Mouse (Mus musculus): ENCODE results near the gene Ralbp1. TPM values are rescaled to one million over a fixed set of nuclear protein-coding genes. Genes with fewer than 3 reads are reported as not detected.

Ralbp1 gene
- total RNA-seq, 2 experiments from 2014 or later = 37.6 to 38.2 TPM

DNA sequence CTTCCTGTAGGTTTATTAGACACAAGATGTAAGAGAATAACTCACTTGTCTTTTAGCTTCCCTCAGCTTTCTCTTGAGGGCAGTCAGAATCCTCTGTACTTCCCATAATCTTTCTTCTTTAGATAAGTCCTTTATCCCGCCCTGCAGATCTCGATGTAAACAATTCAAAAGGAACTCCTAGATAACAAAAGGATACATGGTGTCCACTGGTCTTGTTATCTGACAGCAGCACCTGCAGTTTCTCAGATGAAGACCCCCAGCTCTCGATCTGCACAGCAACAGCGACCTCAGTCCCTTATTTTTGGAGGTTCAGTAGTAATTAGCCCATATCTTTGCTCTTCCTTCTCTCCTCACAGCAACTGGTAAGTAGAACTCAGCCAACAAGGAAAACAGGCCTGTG, 28.0 kb downstream of the Ralbp1 start:
- intact Hi-C loops (cut with DNase I) = no loop called here
- no peak for DNase-seq

DNA sequence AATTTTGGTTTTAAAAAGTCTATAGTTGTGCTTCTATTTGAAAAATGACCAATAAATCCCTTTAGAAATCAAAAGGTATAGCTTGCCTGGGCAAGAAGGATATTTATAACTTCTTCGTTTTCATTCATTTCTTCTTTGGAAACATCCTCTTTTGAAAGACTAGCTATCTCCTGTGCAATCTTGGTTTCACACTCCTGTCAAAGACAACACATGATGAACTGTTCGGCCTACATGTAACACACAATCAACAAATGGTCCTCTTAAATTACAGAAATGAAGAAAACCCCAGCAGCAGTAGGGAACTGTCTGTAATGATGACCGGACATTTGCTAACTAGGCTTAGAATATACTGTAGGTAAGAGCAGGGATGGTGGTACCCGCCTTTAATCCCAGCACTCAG, 31.6 kb downstream of the Ralbp1 start:
- no peak for DNase-seq
- intact Hi-C loops (cut with DNase I) = no loop called here

DNA sequence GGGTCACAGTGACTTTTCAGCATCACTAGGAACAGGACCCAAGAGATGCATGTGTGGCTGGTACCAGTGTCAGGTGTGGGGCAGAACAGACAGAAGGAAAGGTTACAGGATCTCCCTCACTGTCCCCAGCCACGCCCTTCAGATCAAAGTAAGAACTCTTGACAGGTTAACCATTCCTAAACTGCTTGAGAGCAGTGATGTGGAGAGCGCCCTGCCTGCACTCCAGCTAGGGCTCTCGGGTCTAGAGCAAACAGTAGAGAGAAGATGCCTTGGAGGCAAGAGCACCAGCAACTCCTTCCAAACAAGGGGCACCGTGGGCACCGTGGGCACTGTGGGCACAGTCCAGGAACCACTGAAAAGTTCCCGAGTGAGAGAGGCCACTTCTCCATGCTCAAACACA, 32.3 kb downstream of the Ralbp1 start:
- DNase-seq = no peak
- intact Hi-C loops (cut with DNase I) = no loop called here

DNA sequence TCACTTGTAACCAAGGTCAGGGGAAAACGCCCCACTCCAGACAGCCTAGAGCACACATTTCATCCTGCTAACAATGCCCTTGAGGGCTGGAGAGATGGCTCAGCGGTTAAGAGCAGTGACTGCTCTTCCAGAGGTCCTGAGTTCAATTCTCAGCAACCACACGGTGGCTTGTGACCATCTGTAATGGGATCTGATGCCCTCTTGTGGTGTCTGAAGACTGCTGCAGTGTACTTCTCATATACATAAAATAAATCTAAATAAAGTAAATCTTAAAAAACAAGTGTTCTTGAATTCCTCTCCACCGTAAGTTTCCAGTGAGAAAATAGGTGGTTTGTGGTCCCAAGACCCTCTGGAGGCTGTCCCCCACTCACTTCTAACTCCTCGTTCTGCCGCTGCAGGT, 33.8 kb downstream of the Ralbp1 start:
- intact Hi-C loops (cut with DNase I) = no loop called here
- DNase-seq = no peak

DNA sequence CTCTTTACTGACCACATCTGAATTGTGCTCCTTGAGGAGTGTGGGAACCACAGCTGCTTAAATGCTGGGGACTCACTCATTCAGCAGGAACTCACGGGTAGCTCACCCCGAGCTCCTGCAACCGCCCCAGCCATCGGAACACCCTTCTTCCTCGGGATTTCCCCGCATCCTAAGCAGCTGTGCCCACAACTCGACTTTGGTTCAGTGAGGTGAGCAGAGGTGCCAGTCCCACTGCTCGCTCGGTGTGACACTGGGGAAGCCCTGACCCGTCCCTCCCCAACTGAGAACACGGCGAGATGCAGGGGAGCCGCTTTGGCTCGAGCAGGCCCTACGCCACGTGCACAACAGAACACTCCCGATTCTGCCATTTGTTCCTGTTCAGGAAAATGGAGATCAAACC, 35.1 kb downstream of the Ralbp1 start:
- DNase-seq = no peak
- intact Hi-C loops (cut with DNase I) = no loop called here

DNA sequence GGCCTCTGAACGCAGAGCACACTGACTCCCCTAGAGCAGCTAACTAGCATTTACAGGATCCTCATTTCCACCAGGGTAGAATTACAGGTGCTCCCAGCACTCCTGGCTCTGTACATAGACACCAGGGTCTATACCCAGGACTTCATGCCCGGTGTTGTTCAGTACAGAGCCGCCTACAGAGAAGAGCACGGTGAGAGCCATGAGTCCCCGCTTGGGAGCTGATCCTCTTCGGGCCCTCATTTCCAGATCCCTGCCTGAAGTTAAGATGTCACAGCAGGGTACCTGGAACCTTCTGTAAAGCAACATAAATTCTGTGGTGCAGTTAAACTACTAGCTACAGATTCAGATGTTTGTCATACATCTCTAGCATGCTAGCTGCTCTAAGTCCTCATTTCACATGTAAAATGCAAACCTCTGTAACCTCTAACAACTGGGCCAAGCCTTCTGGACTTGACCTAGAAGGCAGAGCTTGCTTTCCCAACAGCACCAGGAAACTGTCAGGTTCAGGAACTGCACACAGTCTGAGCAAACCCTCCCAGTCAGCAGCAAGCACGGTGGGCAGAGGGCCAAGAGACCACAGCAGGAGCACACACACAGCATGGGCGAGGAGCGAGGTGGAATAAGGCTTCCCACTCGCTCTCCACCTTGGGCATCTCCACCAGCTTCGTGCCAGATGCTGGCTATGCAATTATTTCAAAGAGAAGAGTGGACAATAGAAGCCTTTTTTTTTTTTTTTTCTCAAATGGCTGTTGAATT, 37.7 kb downstream of the Ralbp1 start:
- DNase-seq = peak; percentile 74
- intact Hi-C loops (cut with DNase I) = no loop called here

DNA sequence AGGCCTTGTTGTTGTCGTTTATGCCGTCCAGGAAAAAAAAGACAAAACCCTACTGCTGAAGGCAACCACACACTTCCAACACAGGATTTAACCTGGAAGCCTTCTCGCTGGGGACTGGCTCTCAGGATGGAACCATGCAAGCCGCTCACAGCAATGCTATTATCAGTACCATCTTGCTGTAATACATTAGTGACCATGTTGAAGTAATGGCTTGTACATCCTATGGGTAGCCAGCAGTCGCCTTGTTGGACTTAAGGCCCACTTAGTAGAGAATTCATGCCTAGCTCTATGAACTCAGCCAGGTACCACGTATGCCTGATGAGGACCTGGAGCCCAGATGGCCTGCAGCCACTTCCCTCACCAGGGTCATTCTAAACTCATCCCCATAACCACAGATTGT, 40.2 kb downstream of the Ralbp1 start:
- intact Hi-C loops (cut with DNase I) = no loop called here
- DNase-seq = no peak

DNA sequence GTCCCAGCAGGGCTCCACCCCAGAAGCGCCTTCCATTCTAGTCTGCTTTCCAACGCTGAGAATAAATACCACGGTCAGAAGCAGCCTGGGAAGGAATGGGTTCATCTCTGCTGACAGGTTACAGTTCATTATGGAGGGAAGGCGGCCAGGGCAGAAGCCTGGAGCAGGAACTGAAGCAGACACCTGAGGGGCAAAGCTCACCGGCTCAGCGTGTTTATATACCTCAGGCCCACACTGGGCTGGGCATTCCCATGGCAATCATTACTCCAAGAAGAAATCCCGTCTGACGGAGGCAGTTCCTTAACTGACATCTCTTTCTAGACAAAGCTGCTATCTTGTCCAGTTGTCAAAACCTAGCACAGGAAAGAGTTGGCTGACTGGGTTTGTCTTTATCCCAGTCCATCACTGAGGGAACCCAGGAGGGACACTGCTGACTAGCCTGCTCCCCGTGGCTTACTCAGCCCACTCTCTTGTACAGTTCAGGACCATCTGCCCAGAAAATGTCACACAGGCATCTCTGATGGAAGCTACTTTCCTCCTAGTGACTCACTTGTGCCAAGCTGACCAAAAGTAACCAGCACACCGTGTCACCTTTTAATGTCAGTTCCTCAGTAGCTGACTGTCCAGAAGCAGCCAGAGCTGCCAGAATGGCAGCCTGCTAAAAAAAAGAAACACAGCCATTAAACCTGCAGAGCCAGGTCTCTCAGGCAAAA, 42.8 kb downstream of the Ralbp1 start:
- intact Hi-C loops (cut with DNase I) = no loop called here
- DNase-seq = no peak

DNA sequence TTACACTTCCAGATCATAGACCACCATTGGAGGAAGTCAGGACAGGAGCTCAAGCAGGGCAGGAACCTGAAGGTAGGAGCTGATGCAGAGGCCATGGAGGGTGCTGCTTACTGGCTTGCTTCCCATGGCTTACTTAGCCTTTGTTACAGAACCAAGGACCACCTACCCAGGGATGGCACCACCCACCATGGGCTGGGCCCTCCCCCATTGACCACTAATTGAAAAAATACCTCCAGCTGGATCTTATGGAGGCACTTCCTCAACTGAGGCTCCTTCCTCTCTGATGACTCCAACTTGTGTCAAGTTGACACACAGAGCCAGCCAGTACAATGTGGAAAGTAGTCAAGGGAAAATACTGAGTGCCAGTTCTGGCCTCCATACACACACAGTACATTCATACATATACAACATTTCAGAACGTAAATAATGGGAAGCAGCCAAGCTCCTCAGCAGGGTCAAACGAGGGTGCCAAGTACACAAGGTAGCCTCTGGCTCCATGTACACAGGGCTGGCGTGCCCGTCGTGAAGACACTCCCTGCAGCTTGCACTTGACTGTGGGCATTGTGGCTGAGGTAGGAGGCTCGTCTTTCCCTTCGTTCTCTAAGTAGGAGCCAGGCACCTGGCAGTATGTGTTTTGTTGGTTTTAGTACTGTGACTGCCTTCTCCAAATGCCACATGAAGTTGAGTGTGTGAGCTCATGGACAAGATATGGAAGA, 45.9 kb downstream of the Ralbp1 start:
- no peak for DNase-seq
- intact Hi-C loops (cut with DNase I) = no loop called here

DNA sequence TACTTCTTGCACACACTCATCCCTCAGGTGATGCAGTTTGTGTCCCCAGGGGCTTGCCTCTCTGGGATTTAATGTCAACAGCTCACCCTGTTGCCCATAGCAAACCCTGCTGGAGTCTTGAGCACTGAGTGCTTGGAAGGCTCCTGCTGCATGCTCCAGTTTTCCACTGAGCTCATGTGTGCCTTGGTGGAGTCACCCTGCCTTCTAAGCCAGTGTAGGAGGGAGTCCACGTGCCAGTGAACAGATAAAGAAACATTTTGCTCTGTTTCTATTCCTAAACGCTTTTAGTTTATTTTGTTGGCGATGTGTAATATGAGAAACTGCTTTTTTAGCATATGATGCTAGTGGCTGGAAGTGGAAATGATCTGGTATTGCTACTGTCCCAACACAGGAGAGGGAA, 48.9 kb downstream of the Ralbp1 start:
- no peak for DNase-seq

DNA sequence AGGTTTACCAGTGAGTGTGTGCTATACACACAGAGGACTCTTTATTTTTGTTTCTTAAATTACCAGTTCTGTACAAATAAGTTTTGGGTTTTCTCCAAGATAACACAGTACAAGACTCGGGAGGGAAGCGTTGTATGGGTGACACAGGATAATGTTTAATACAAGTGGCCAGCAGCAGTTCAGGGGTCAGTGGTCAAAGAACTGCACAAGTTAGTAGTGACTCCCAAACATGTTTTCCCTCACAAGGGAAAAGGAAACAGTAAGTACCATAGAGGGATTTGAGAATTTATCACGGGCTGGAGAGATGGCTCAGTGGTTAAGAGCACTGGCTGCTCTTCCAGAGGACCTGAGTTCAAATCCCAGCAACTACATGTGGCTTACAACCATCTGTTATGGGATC, 51.7 kb downstream of the Ralbp1 start:
- DNase-seq = no peak
- intact Hi-C loops (cut with DNase I) = no loop called here

More for the DNA sequence above, 48.9 kb downstream of the Ralbp1 start:
- intact Hi-C loops (cut with DNase I) = no loop called here

DNA sequence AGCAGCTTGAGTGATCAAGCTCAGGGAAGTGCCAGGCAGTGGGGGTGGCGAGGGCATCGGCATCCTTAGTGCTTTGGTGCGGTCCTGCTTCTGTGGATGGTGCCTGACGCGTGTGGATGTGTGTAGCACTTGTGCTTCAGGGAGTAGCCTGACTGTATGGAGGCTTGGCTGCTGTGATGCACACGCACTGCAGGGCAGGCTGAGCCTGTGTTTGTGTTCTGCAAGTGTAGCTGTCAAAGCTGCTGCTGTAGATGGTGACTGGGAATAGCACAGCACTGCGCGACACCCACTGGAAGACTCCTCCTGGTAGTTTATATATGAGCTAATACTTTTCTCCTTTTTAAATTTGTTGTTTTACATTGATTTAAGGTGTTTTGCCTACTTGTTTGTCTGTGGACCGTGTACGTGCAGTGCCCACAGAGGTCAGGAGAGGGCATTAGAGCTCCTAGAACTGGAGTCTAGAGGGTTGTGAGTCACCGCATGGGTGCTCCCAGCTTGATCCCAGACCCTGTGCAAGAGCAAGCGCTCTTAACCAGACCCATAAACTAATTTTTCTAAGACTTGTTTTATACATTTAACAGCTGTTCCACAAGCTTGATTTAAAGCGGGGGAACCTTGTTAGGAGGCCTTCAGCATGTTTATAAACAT, 55.3 kb downstream of the Ralbp1 start:
- intact Hi-C loops (cut with DNase I) = no loop called here
- no peak for DNase-seq

DNA sequence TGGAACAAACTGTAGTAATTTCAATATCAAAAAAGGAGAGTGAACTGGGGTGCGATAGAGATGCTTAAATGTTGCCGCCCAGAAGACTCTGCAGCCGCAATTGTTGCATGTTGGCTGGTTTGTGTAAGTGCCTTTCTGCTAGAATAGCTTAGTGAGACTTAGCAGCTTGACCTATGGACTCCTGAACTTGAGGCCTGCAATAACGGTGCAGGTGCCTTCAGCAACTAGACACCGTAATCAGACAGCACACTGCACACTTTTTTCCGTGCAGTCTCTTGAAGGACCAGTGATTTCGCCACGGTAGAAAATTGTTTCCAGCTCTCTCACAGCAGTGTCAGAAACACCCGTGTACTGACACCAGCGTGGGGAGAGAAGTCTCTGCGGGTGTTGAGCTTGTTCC, 56.6 kb downstream of the Ralbp1 start:
- intact Hi-C loops (cut with DNase I) = no loop called here
- DNase-seq = no peak

DNA sequence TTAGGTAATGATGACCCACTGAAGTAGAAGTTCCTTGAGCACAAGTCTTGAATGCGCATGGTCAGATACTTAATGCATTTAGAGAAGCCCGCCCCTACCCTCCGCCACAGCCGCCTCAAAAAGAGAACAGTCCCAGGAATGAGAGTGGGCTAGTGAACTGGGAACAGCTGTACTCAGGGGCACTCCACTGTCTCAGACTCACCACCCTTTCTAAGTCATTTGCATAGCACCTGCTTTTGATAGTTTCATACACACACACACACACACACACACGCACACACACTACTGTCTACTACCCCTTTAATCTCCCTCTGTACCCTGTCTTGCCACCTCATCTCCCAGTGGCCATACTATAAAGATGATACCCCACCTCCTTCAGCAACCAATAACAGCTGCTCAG, 57.7 kb downstream of the Ralbp1 start:
- intact Hi-C loops (cut with DNase I) = no loop called here
- no peak for DNase-seq

DNA sequence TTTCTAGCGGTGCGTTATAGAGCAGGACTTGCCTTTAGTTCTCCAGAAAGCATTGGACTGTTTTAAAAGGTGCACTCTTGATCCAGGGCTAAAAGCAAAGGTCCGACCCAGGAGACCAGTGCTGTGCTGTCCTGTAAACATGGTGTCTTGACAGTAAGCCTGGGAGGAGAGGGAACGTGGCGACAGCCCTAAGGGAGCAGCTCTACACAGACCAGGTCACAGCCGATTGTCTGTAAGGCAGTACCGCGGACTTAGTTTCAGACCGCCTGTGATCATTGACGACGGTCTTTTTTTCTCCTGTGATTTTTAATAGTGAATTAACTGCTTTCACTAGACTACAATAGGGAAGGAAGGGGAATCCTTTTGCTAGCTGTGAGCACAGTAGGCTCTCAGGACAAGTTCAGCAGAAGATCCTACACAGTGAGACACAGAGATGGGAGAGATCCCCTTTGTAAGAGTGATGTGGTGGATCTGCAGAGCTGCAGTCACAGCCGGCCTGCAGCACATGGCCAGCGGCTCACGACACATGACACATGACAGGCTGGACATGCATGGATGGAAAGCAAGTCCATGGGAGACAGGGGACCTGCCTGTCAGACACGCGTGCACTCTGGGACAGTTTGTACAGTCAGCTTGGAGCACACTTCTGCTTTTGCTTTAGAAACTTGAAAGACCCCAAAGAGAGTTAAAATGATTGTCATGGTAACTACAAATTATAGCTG, 58.3 kb downstream of the Ralbp1 start:
- intact Hi-C loops (cut with DNase I) = no loop called here
- no peak for DNase-seq

DNA sequence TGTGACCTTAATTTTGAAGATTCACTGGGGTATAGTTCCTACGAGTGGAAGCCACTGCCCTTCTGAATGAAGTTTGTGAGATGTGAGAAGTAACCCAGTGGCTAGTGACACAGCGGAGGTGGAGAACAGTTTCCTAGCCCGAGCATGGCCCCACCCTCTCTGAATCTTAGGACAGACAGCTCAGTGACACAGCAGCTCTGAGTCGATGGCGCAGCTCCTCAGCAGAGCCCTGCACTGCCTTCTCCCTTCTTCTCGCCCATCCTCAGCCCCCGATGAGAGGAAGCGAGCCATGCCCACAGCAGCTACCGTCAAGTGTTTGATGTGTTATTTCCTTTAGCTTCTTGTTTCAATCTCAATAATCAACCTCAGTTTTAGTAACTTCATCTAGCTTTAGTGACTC, 59.3 kb downstream of the Ralbp1 start:
- intact Hi-C loops (cut with DNase I) = no loop called here
- DNase-seq = no peak

DNA sequence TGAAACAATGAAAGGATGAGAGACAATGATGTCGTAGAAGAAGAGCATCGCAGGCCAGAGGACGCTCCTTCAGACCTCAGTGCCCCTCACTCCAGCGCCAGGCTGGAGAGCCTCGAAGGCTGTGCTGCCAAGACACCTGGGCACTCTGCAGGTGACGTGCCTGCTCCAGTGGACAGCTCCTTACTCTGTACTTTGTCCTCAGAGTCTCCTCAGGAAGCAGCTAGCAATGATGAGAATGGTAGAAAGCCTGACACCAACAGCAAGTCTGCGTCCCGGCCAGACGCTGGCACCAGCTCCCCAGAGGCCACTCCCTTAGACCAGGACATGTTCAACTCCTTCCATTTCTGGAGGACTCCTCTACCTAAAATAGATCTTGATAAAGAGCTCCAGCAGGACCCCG, 61.4 kb downstream of the Ralbp1 start:
- intact Hi-C loops (cut with DNase I) = loop anchor here (2.0 kb wide), 1 partner anchor 51 kb away; the partner anchor contains the start of gene Rab31
- no peak for DNase-seq

DNA sequence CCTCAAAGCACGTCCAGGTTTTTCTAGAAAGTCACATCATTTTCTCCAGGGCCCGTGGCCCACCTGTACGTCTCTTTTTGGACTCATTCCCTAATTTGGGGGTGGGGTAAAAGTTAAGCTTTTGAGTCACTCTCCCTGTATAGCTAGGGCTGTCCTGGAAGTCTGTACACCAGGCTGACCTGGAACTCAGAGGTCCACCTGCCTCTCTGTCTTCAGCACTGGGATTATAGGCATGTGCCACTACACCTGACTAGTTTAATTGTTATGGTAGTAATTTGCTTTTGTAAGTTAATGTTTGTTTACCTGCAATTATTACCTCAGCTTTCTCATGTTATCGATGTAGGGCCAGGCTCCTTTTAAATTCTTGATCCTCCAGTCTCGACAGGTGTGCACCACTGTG, 63.2 kb downstream of the Ralbp1 start:
- no peak for DNase-seq
- intact Hi-C loops (cut with DNase I) = no loop called here

DNA sequence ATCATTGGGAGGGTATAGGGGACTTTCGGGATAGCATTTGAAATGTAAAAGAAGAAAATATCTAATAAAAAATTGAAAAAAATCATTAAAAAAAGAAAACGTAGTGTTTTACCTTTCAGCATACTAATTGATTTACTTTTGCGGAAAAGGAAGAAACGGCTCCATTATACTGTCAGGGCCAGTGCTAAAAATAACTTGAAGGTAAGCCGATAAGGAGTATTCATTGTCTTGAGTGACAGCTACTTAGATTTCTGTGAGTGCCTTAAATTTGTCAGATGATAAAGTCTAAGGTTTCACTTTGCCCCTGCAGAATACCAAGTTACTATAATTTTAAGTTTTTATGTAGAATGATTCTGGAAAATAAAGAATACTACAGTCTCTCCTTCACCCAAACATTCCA, 65.4 kb downstream of the Ralbp1 start:
- DNase-seq = no peak
- intact Hi-C loops (cut with DNase I) = no loop called here

DNA sequence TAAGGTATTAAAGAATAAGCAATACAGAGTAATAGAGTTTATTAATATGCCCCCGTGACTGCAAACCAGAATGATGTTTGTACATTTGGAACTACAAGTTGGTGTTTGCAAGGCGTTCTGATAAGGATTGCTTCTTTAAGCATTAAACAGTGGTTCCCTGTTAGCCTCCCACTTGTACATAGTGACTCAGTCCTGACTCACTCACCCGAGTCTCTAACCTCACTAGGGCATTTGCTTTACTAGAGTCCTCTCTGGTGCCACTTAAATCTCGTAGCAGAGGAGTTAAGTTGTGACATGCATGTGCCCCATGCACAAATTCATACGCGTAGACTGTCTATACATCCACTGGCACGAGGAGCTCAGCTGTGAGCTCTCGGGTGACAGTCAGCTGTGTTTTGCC, 71.8 kb downstream of the Ralbp1 start:
- intact Hi-C loops (cut with DNase I) = no loop called here
- DNase-seq = no peak

DNA sequence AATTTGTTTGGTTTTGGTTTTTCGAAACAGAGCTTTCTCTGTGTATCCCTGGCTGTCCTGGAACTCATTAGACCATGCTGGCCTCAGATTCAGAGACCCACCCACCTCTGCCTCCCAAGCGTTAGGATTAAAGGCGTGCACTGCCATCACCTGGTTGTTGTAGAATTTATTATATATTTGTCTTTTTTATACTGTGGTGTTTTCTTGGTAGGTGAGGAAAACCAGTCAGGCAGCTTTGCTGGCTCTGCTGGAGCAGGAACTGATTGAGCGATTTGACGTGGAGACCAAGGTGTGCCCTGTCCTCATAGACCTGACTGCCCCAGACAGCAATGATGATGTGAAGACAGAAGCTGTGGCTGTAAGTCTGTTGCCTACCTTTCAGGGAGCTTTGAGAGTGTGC, 74.6 kb downstream of the Ralbp1 start:
- intact Hi-C loops (cut with DNase I) = no loop called here
- no peak for DNase-seq

Measured in left cerebral cortex, postnatal 4 days (tissue).